Mouse (Mus musculus) T-helper 1 cell (primary cell): ENCODE measurements around the gene Pnliprp1.

ENCODE experiments used
- in situ Hi-C: fragments of 300-600 bp; cut with MboI, MseI; formaldehyde crosslinking; loops from one replicate; pipeline ENCODE4 v1.15.1; 2025; ENCODE audit warnings: high pct_unique_total_duplicates

The Pnliprp1 gene

DNA sequence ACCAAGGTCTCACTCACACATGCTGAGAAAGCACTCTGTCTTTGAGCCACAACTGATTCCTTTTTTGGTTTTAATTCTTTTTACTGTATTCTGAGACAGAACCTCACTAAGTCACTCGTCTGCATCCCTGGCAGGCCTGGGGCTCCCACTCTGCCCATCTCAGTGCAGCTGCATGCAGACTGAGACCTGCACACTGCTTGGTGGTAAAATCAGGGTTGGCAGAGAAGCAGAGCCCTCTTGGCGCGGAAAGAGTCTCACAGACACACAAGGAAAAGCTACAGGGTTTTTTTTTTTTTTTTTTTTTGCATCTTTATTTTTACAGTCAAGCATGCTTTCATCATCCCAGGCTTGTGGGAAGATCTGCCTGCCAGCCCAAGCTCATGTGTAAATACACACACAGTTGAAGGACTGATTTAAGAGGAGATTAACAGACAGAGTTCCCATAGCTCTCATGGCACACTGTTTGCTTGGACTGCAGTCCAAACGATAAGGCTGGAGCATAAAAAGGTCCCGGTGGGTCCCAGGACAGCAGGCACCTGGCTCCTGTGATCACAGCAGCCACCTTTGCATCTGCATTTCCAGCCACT is at the start of gene Pnliprp1:
Gene Pnliprp1, plus strand, starts transcription at position 443 of the 587 bp plus-strand sequence.
- in situ Hi-C loops = no loop called here

DNA sequence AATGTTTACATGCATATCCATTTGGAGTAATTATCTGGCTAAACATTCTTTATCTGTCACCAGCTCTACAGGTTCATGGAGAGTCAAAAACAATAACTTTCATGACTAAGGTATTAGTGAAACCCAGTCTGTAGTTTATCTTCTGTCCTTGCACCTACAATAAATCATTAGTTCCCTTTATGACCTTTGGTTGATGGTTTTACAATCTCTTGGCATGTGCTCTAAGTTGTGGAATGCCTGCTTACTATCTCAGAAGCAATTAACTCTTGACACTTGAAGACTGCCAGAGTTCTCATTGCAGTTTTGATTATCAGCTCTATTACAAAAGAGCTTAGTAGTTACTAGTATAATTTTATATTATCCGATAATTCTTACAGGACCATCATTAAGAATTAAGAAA is 39.8 kb upstream of the Pnliprp1 start:
- in situ Hi-C loops = no loop called here

DNA sequence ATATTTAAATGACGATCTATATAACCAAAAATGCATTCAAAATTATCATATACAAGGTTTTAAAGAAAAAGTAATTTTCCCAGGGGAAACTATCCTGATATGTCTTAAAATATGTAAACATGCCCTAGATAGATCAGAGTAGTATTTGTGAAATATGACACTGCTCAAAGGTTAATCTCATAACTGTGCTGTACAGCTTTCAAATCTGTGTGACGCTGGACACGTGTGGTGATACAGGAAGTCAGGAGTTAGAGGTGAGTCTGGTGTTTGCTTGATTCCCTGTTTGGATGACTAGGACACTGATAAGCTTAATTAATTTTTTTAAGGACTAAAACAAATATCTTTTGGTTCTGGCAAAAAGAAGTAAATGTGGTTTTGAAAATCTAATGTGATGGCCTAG is 33.4 kb upstream of the Pnliprp1 start:
- in situ Hi-C loops = no loop called here

GRCm38 (mm10) chr19:58696235-58696634 is 32.5 kb upstream of the Pnliprp1 start:
- in situ Hi-C loops = no loop called here

DNA sequence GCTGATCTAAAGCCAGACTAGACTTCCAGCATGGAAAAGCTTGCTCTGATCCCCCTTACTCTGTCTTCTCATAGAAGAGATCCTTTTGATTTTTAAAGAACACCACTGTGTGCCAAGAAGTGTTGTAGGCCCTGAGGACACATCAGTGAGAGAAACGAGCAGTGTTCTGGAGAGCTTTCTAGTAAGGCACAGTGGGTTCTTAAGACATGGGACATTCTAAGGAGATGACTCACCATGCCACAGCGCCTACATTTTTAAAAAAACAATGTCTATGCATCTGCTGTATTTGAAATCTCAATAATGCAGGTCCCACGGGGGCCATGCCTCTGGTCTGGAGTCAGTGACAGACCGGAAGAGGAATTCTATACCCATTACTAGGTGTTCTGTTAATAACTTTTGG is 24.1 kb upstream of the Pnliprp1 start:
- in situ Hi-C loops = no loop called here

DNA sequence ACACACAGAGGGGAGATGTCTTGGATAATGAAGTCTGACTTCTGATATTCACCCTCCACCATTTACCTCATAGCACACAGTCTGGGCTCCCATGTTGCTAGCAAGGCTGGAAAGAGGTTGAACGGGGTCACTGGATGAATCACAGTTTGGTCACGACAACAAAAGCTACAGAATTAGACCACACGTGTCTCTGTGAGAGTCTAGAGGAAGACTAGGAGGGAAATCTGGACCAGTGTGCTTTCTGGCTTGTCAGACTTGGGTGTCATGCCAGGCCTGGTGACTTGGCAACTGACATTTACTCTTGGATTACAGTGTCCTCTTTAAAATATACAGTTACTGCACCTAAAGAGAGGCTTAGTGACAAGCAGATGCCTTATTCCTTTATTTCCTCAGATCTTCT is 20.1 kb upstream of the Pnliprp1 start:
- in situ Hi-C loops = no loop called here

GRCm38 (mm10) chr19:58717925-58718324 is 10.8 kb upstream of the Pnliprp1 start:
- in situ Hi-C loops = no loop called here

GRCm38 (mm10) chr19:58720439-58720838 is 8.2 kb upstream of the Pnliprp1 start:
- in situ Hi-C loops = no loop called here

DNA sequence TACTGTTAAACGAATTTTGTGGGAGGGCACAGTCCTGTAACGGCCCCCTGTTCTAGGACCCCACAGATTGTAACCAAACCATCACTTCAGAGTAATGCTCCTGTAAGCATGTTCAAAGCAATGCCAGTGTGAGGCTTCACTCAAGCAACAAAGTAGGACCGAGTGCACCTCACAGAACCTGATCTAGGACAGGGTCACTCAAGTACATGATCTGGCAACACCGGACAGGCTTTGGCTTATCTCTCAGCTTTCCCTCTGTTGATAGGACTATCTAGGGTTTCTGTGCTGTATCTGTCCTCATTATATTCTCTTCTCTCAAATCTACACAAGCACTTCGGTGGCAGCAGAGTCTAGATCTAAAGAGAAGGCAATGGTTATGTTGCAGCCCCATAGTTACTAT is 2.1 kb upstream of the Pnliprp1 start:
- in situ Hi-C loops = no loop called here

GRCm38 (mm10) chr19:58727756-58728155 is 931 bp upstream of the Pnliprp1 start:
- in situ Hi-C loops = no loop called here

DNA sequence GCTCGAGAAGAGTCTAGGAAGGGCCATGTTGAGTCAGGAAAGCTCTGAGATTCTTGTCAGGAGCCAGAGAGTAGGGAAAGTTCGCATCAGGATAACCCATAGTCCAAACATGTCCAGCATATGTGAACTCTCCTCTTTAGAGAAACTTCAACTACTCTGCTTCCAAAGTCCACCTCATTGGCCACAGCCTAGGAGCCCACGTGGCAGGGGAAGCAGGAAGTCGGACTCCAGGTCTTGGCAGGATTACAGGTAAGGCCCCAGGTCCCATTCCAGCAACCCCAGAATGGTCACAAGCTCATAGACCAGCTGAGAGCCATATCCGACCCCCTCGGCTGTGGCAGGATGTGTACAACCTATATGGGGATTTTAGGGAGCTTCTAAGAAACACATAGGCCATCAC is 4.5 kb downstream of the Pnliprp1 start:
- in situ Hi-C loops = no loop called here

DNA sequence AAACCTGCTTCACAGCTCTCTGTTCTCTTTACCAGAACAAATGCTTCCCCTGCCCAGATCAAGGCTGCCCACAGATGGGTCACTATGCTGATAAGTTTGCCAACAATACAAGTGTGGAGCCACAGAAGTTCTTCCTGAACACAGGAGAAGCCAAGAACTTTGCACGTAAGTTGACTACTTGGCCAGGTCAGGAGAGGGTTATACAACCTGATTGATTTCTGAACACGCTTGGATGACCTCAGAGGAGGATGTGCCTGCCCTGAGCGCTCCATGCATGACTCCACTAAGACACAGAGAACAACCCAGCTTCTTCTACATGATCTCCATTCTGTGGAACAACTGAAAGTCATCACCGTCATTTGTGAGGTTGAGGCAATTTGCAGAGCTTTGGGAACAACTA is 9.4 kb downstream of the Pnliprp1 start:
- in situ Hi-C loops = no loop called here

DNA sequence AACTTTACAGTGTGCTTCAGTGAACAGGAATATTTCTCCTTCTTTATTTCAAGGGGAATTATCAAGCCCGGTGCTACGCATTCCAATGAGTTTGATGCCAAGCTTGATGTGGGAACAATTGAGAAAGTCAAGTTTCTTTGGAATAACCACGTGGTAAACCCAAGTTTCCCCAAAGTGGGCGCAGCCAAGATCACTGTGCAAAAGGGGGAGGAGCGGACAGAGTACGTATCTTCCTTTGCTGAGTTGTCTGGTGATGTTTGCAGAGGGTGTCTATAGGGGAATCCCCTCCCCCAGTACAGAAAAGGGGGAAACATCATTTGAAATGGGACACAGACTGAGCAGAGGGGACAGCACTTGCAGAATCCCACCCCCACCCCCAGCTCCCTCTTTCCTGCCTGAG is 12.3 kb downstream of the Pnliprp1 start:
- in situ Hi-C loops = no loop called here

DNA sequence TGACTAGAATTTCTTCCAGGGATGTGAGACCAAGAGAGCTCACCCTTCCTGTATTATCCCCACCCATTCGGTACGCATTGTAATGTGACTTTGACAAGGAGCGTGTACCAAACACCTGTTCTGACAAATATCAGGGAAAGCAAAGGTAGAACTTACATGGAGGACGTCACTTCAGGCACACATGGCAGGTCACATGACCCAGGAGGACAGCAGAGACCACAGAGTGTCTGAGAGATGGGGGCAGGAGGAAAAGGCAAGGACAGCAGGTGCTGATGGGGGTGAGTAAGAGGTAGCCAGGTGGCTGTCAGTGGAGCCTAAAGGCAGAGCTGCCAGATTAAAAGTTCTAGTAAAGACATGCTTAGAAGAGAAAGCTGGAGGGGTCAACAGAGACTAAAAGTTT is 14.0 kb downstream of the Pnliprp1 start:
- in situ Hi-C loops = no loop called here

DNA sequence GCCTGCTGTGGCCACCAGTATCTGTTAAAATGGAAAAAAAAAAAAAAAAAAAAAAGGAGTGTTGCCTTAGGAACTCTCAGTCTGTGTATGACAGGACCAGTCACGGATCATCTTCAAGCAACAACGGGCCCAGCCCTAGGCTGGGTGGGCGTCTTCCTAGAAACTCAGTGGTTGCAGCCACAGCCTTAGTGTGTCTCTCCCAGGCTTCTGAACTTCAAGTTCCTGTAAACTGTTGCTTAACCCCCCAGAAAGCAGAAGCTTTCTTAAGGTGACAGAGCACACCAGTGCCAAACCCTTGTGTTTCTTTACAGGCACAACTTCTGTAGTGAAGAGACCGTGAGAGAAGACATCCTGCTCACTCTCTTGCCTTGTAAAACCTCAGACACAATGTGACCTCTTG is 15.0 kb downstream of the Pnliprp1 start:
- in situ Hi-C loops = no loop called here

DNA sequence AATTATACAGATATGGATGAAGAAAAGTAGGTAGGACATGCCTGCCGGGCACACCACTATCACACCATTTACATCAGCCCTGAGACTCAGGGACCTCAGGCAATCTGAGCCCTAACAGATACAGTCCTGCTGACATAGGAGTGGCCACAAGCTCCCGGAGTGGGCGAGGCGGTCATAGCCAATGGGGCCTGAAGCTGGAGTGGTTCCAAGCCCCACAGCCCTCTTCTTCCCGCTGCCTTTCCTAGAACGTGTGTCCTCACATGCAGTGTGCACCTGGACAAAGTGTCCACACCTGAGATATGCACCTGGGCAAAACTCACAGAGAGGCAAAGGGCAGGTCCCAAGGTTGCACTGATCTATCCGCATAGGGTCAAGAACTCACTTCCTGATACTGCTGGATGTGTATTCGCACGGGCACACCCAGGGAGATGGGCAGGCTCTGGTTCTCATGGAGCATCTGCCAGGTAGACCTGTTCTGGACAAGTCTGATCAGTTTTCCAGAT is 18.9 kb downstream of the Pnliprp1 start:
- in situ Hi-C loops = no loop called here

GRCm38 (mm10) chr19:58750822-58751221 is 22.1 kb downstream of the Pnliprp1 start:
- in situ Hi-C loops = loop anchor here (10.0 kb wide), 1 partner anchor 754 kb away; no protein-coding TSS in a partner anchor

- in situ Hi-C loops = loop anchor here (10.0 kb wide), 1 partner anchor 753 kb away; no protein-coding TSS in a partner anchor
Measured at GRCm38 (mm10) chr19:58751504-58751903, 22.8 kb downstream of the Pnliprp1 start.

GRCm38 (mm10) chr19:58758871-58759270 is 30.2 kb downstream of the Pnliprp1 start:
- in situ Hi-C loops = loop anchor here (10.0 kb wide), 1 partner anchor 746 kb away; no protein-coding TSS in a partner anchor

GRCm38 (mm10) chr19:58759423-58759822 is 30.7 kb downstream of the Pnliprp1 start, which contains the start of gene Pnliprp2:
Gene Pnliprp2 (plus strand): TSS chr19:58759719.
- in situ Hi-C loops = loop anchor here (10.0 kb wide), 1 partner anchor 745 kb away; no protein-coding TSS in a partner anchor

DNA sequence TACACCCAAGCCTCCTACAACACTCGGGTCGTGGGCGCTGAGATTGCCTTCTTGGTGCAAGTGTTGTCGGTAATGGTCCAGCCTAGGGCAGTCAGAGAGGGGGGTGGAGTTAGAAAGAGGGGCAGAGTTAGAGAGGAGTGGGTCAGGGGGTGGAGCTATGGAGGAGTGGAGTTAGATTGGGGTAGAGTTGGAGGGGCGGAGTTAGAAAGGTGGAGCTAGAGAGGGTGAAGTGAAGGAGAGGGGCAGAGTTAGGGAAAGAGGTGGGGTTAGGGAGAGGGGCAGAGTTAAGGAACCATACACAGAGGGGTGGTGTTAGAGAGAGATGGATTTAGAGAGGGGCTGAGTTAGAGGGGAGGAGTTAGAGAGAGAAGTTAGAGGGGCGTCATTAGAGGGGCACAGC is 33.6 kb downstream of the Pnliprp1 start:
- in situ Hi-C loops = no loop called here

- in situ Hi-C loops = no loop called here
Measured at GRCm38 (mm10) chr19:58762848-58763541, 34.3 kb downstream of the Pnliprp1 start.

DNA sequence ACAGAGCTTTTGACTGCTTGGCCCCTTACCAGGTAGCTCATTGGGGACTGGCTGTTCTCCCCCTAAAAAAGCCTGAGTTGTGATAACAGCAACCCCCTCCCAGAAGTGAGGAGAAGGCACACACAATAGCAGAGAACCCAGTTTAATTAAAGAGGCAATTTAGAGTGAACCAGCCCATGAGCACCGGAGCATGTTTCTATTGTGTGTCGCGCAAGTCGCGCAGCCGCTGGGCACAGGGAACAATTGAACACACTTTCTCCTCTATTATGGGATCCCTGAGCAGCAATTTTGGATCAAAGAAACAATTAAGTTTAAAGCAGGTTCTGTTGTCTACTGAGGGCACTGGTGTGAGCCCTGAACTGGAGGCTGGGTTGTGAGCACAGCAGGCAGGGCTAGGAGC is 38.6 kb downstream of the Pnliprp1 start:
- in situ Hi-C loops = no loop called here
